Mouse (Mus musculus) forebrain, embryonic 15.5 days (tissue): ENCODE measurements around the gene Zfp791. TPM values are rescaled to one million over a fixed set of nuclear protein-coding genes. Genes with fewer than 3 reads are reported as not detected.

ENCODE experiments used
- ATAC-seq: fragments of 200-750 bp; cut with Nextera tagmentation; replicated peaks from 2 replicates; pipeline ENCODE4 v1.8.0; 2017; ENCODE audit warnings: mild to moderate bottlenecking, moderate TSS enrichment, moderate library complexity
- H3K27ac ChIP-seq: fragments of 300-500 bp; sonication (generic); replicated peaks from 2 replicates; pipeline ENCODE4 v1.5.1; 2015; ENCODE audit warnings: mild to moderate bottlenecking, inconsistent platforms
- H3K27me3 ChIP-seq: fragments of 300-500 bp; sonication (generic); 2 replicates; pipeline ENCODE4 v1.6.1; 2015; ENCODE audit warnings: inconsistent platforms
- H3K36me3 ChIP-seq: fragments of 300-500 bp; sonication (generic); 2 replicates; pipeline ENCODE4 v1.6.1; 2015; ENCODE audit warnings: mild to moderate bottlenecking, inconsistent platforms
- H3K4me1 ChIP-seq: fragments of 300-500 bp; sonication (generic); 2 replicates; pipeline ENCODE4 v1.6.1; 2015; ENCODE audit warnings: inconsistent platforms
- H3K4me2 ChIP-seq: fragments of 300-500 bp; sonication (generic); replicated peaks from 2 replicates; pipeline ENCODE4 v1.6.1; 2015; ENCODE audit warnings: mild to moderate bottlenecking, inconsistent platforms
- H3K4me3 ChIP-seq: fragments of 300-500 bp; sonication (generic); 2 replicates; pipeline ENCODE4 v1.5.1; 2015; ENCODE audit warnings: mild to moderate bottlenecking, inconsistent platforms
- H3K9ac ChIP-seq: fragments of 300-500 bp; sonication (generic); replicated peaks from 2 replicates; pipeline ENCODE4 v1.6.1; 2015; ENCODE audit warnings: mild to moderate bottlenecking, inconsistent platforms
- H3K9me3 ChIP-seq: fragments of 300-500 bp; sonication (generic); 2 replicates; pipeline ENCODE4 v1.6.1; 2016; ENCODE audit warnings: inconsistent platforms
- WGBS: fragments of 180-500 bp; shearing (Covaris S2); methylation state at CpG from one replicate; pipeline ENCODE4 v1.1.7; 2015; ENCODE audit warnings: mixed read lengths; 5-methylcytosine and 5-hydroxymethylcytosine counted together
- polyA plus RNA-seq: library from polyadenylated mRNA; unstranded; fragments of >200 nt; fragmentation: Nextera tagmentation; extraction: Ambion mirVana; gene quantifications from 2 replicates; pipeline ENCODE4 v1.2.1, GENCODE M21; 2015

Gene Zfp791
- polyA plus RNA-seq, 1 experiment from 2014 or later: 3.8 TPM

- peak within 1 kb of the TSS; percentile 86 for H3K9ac ChIP-seq
- peak within 1 kb of the TSS; percentile 69 for H3K27ac ChIP-seq
- H3K27me3 ChIP-seq: no peaks in the 10 kb centered on the region
- 3% methylated on average over 9 of the region's 9 CpGs for WGBS
- ATAC-seq: peak; percentile 30; the same call in 1 of the 2 replicates
- peaks cover 19% of the 10 kb centered on the region for H3K36me3 ChIP-seq
- peaks cover 37% of the 10 kb centered on the region for H3K4me1 ChIP-seq
- no peaks in the 10 kb centered on the region for H3K9me3 ChIP-seq
- H3K4me2 ChIP-seq: peak within 1 kb of the TSS; percentile 96
- peak within 1 kb of the TSS; percentile 77 for H3K4me3 ChIP-seq
These were observed 41.7 kb downstream of the Zfp791 start, which contains the start of gene Wdr83 for GRCm38 (mm10) chr8:85081216-85081555. Gene Wdr83, minus strand, starts transcription at chr8:85081306.

- 1% methylated on average over 28 of the region's 30 CpGs for WGBS
- Histone ChIP-seq H3K4me2 (peak within 1 kb of the TSS; percentile 96), H3K9me3 (no peaks in the 10 kb centered on the region), H3K9ac (peak within 1 kb of the TSS; percentile 86), H3K27me3 (no peaks in the 10 kb centered on the region), H3K4me1 (peaks cover 37% of the 10 kb centered on the region), H3K27ac (peak within 1 kb of the TSS; percentile 69), H3K4me3 (peak within 1 kb of the TSS; percentile 77), H3K36me3 (peaks cover 20% of the 10 kb centered on the region)
- peak; percentile 8; the same call in 1 of the 2 replicates for ATAC-seq
These were observed 42.2 kb downstream of the Zfp791 start, which contains the start of gene Wdr83os for GRCm38 (mm10) chr8:85080532-85081215. Gene Wdr83os, plus strand, starts transcription at chr8:85080740.

- Histone ChIP-seq H3K27me3 (no peaks in the 10 kb centered on the region), H3K36me3 (peaks cover 24% of the 10 kb centered on the region), H3K4me1 (peaks cover 37% of the 10 kb centered on the region), H3K4me3 (peak overlapping the region; percentile 77), H3K9ac (peak overlapping the region; percentile 86), H3K27ac (peak overlapping the region; percentile 69), H3K9me3 (no peaks in the 10 kb centered on the region), H3K4me2 (peak overlapping the region; percentile 96)
- no peak for ATAC-seq
- WGBS: under 1% methylated on average over 25 of the region's 25 CpGs
These were observed 42.7 kb downstream of the Zfp791 start for GRCm38 (mm10) chr8:85080214-85080531.

GRCm38 (mm10) chr8:85076993-85077392 lies 45.9 kb downstream of the Zfp791 start:
- H3K36me3 ChIP-seq: peaks cover 42% of the 10 kb centered on the region
- H3K4me2 ChIP-seq: no peak overlapping the region
- peaks cover 30% of the 10 kb centered on the region for H3K4me1 ChIP-seq
- H3K9ac ChIP-seq: no peak overlapping the region
- H3K4me3 ChIP-seq: no peak overlapping the region
- 0% methylated on average over 2 of the region's 2 CpGs for WGBS
- no peaks in the 10 kb centered on the region for H3K27me3 ChIP-seq
- 0 out of 2 replicates have a peak, but pooled peaks have one; percentile 30 for ATAC-seq
- peak overlapping the region; percentile 43; the same call in 1 of the 2 replicates for H3K27ac ChIP-seq
- H3K9me3 ChIP-seq: no peaks in the 10 kb centered on the region

GRCm38 (mm10) chr8:85076001-85076400 lies 46.9 kb downstream of the Zfp791 start:
- Histone ChIP-seq H3K36me3 (peaks cover 42% of the 10 kb centered on the region), H3K9ac (no peak overlapping the region), H3K4me1 (peaks cover 25% of the 10 kb centered on the region), H3K27ac (no peak overlapping the region), H3K27me3 (no peaks in the 10 kb centered on the region), H3K9me3 (no peaks in the 10 kb centered on the region), H3K4me2 (no peak overlapping the region), H3K4me3 (no peak overlapping the region)
- ATAC-seq: no peak
- 74% methylated on average over 9 of the region's 9 CpGs for whole genome bisulfite sequencing

GRCm38 (mm10) chr8:85074617-85075016 lies 48.3 kb downstream of the Zfp791 start:
- ATAC-seq: no peak
- WGBS: 93% methylated on average over 10 of the region's 10 CpGs
- H3K4me2 ChIP-seq: no peak overlapping the region
- peaks cover 42% of the 10 kb centered on the region for H3K36me3 ChIP-seq
- no peaks in the 10 kb centered on the region for H3K9me3 ChIP-seq
- no peak overlapping the region for H3K9ac ChIP-seq
- H3K4me3 ChIP-seq: no peak overlapping the region
- no peaks in the 10 kb centered on the region for H3K27me3 ChIP-seq
- H3K27ac ChIP-seq: no peak overlapping the region
- peaks cover 25% of the 10 kb centered on the region for H3K4me1 ChIP-seq

- Histone ChIP-seq H3K27ac (no peak overlapping the region), H3K4me1 (peaks cover 21% of the 10 kb centered on the region), H3K9me3 (no peaks in the 10 kb centered on the region), H3K4me3 (no peak overlapping the region), H3K27me3 (no peaks in the 10 kb centered on the region), H3K9ac (no peak overlapping the region), H3K4me2 (no peak overlapping the region), H3K36me3 (peaks cover 42% of the 10 kb centered on the region)
- 92% methylated on average over 10 of the region's 10 CpGs for WGBS
- ATAC-seq: no peak
These were observed 48.7 kb downstream of the Zfp791 start for GRCm38 (mm10) chr8:85074167-85074566.

GRCm38 (mm10) chr8:85073041-85073612 lies 49.8 kb downstream of the Zfp791 start:
- Histone ChIP-seq H3K4me2 (no peak overlapping the region), H3K4me1 (peaks cover 21% of the 10 kb centered on the region), H3K36me3 (peaks cover 43% of the 10 kb centered on the region), H3K9me3 (no peaks in the 10 kb centered on the region), H3K4me3 (no peak overlapping the region), H3K9ac (no peak overlapping the region), H3K27me3 (no peaks in the 10 kb centered on the region), H3K27ac (no peak overlapping the region)
- WGBS: 94% methylated on average over 15 of the region's 15 CpGs
- no peak for ATAC-seq

GRCm38 (mm10) chr8:85072364-85072929 lies 50.4 kb downstream of the Zfp791 start:
- WGBS: 44% methylated on average over 9 of the region's 9 CpGs
- Histone ChIP-seq H3K4me2 (peak overlapping the region; percentile 57), H3K36me3 (peaks cover 43% of the 10 kb centered on the region), H3K27me3 (no peaks in the 10 kb centered on the region), H3K4me3 (peak overlapping the region; percentile 81), H3K9ac (peak overlapping the region; percentile 71), H3K4me1 (peaks cover 21% of the 10 kb centered on the region), H3K9me3 (no peaks in the 10 kb centered on the region), H3K27ac (peak overlapping the region; percentile 96)
- ATAC-seq: peak; percentile 5; the same call in 1 of the 2 replicates

GRCm38 (mm10) chr8:85071514-85072281 lies 51.2 kb downstream of the Zfp791 start, which contains the start of gene Dhps:
Gene Dhps, plus strand, starts transcription at chr8:85071757.
- peaks cover 44% of the 10 kb centered on the region for H3K36me3 ChIP-seq
- peak within 1 kb of the TSS; percentile 96 for H3K27ac ChIP-seq
- H3K4me2 ChIP-seq: peak within 1 kb of the TSS; percentile 57
- no peaks in the 10 kb centered on the region for H3K9me3 ChIP-seq
- peak within 1 kb of the TSS; percentile 81 for H3K4me3 ChIP-seq
- peaks cover 21% of the 10 kb centered on the region for H3K4me1 ChIP-seq
- no peaks in the 10 kb centered on the region for H3K27me3 ChIP-seq
- peak within 1 kb of the TSS; percentile 71 for H3K9ac ChIP-seq
- under 1% methylated on average over 68 of the region's 68 CpGs for WGBS
- ATAC-seq: peak; percentile 93

GRCm38 (mm10) chr8:85071041-85071440 lies 51.9 kb downstream of the Zfp791 start:
- peaks cover 42% of the 10 kb centered on the region for H3K36me3 ChIP-seq
- peak overlapping the region; percentile 71; the same call in 1 of the 2 replicates for H3K9ac ChIP-seq
- H3K27me3 ChIP-seq: no peaks in the 10 kb centered on the region

GRCm38 (mm10) chr8:85067982-85068381 lies 54.9 kb downstream of the Zfp791 start, which contains the start of gene Gm5741:
Gene Gm5741, minus strand, starts transcription at chr8:85067982.
- H3K4me2 ChIP-seq: no peak within 1 kb of the TSS
- no peak within 1 kb of the TSS for H3K9ac ChIP-seq
- peaks cover 18% of the 10 kb centered on the region for H3K4me1 ChIP-seq
- no peaks in the 10 kb centered on the region for H3K9me3 ChIP-seq
- no peak for ATAC-seq
- H3K4me3 ChIP-seq: no peak within 1 kb of the TSS
- no peaks in the 10 kb centered on the region for H3K27me3 ChIP-seq
- H3K36me3 ChIP-seq: peaks cover 24% of the 10 kb centered on the region; the same call in 1 of the 2 replicates
- H3K27ac ChIP-seq: no peak within 1 kb of the TSS

More at GRCm38 (mm10) chr8:85071041-85071440, 51.9 kb downstream of the Zfp791 start:
- H3K4me3 ChIP-seq: peak overlapping the region; percentile 81
- no peak for ATAC-seq
- WGBS: 82% methylated on average over 5 of the region's 5 CpGs
- peak overlapping the region; percentile 96 for H3K27ac ChIP-seq
- no peaks in the 10 kb centered on the region for H3K9me3 ChIP-seq
- peaks cover 21% of the 10 kb centered on the region for H3K4me1 ChIP-seq
- peak overlapping the region; percentile 57 for H3K4me2 ChIP-seq
